Mouse (Mus musculus) G1E (cell line): ENCODE measurements at regions not wholly inside any gene's neighbourhood (a gene's known extent, or its start where the extent isn't known, plus 50 kb on each side); places are given as distances from the start of the nearest gene placed in this dataset.

ENCODE experiments used
- ATAC-seq: 2 replicates; pipeline ENCODE4 v1.8.0; 2016; ENCODE audit warnings: mild to moderate bottlenecking; ENCODE audit not compliant: insufficient number of reproducible peaks, poor library complexity, low FRiP score, severe bottlenecking; ENCODE audit errors: extremely low read depth
- DNase-seq: peaks from one replicate; pipeline ENCODE4 v3.0.0; 2012; ENCODE audit warnings: low spot score
- H3K27me3 ChIP-seq: 2 replicates; pipeline ENCODE4 v1.6.1; 2012; ENCODE audit warnings: mild to moderate bottlenecking, low read length, inconsistent platforms; ENCODE audit not compliant: insufficient read depth
- H3K36me3 ChIP-seq: replicated peaks from 2 replicates; pipeline ENCODE3; 2012; ENCODE audit warnings: mild to moderate bottlenecking, inconsistent platforms
- H3K4me1 ChIP-seq: 2 replicates; pipeline ENCODE4 v1.6.1; 2012; ENCODE audit warnings: low read depth, low read length, inconsistent platforms, mixed read lengths; ENCODE audit not compliant: insufficient read depth
- H3K4me3 ChIP-seq: 2 replicates; pipeline ENCODE4 v1.5.1; 2012; ENCODE audit warnings: low read depth, mild to moderate bottlenecking, inconsistent platforms, low read length, moderate library complexity, mixed read lengths
- H3K9me3 ChIP-seq: replicated peaks from 2 replicates; pipeline ENCODE4 v1.6.1; 2012; ENCODE audit warnings: inconsistent platforms
- CTCF ChIP-seq: IDR thresholded peaks from 2 replicates; pipeline ENCODE4 v1.5.1; 2012; ENCODE audit warnings: low read depth, low read length, inconsistent platforms, mixed read lengths
- GATA1 ChIP-seq: IDR thresholded peaks from 2 replicates; pipeline ENCODE4 v1.6.1; 2012; ENCODE audit warnings: borderline replicate concordance, low read length, inconsistent platforms, mixed read lengths
- GATA2 ChIP-seq: IDR thresholded peaks from 2 replicates; pipeline ENCODE4 v1.6.1; 2012; ENCODE audit warnings: low read depth, low read length, inconsistent platforms, borderline replicate concordance
- POLR2AphosphoS5 ChIP-seq: IDR thresholded peaks from 2 replicates; pipeline ENCODE4 v1.6.1; 2012; ENCODE audit warnings: low read depth, low read length, inconsistent platforms; ENCODE audit not compliant: insufficient replicate concordance
- TAL1 ChIP-seq: conservative IDR thresholded peaks from 2 replicates; pipeline ENCODE4 v1.6.1; 2012; ENCODE audit warnings: low read depth, low read length, inconsistent platforms, mixed read lengths

DNA sequence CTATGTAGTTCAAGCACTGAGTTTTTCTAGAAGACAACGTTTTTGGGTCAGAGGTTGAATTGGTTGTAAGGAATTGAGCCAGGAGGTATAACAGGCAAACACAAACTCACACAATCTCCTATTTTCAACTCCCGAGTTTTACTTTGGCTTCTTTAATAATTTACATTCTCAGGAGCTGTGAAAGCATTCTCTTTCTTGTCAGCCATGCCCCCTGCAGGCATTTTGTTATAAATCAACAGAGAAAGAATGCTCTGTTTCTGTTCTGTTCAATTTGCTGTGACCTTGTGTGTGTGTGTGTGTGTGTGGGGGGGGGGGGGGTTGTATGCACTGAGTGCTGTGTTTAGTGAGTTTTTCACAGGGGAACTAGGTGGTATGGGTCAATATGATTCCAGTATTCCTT lies 132.7 kb upstream of the Ndst4 start:
- H3K36me3 ChIP-seq = no peaks in the 10 kb centered on the region
- no peak overlapping the region for H3K4me3 ChIP-seq
- ATAC-seq = no peak

GRCm38 (mm10) chr3:125278605-125279004 lies 125.3 kb upstream of the Ndst4 start:
- Histone ChIP-seq H3K4me3 (no peak overlapping the region), H3K4me1 (peaks cover 4% of the 10 kb centered on the region; the same call in 1 of the 2 replicates), H3K9me3 (no peaks in the 10 kb centered on the region), H3K27me3 (no peaks in the 10 kb centered on the region), H3K36me3 (no peaks in the 10 kb centered on the region)
- peak; percentile 47 for ATAC-seq
- no peak for DNase-seq
- TF ChIP-seq CTCF = no peak
- TF ChIP-seq TAL1 = peak; percentile 30; the same call in 1 of the 2 replicates

More for the DNA sequence above, 132.7 kb upstream of the Ndst4 start:
- H3K27me3 ChIP-seq = no peaks in the 10 kb centered on the region
- TF ChIP-seq POLR2AphosphoS5 = no peak
- no peak for DNase-seq
- no peaks in the 10 kb centered on the region for H3K9me3 ChIP-seq
- no peaks in the 10 kb centered on the region for H3K4me1 ChIP-seq

GRCm38 (mm10) chr3:125279007-125279406 lies 124.9 kb upstream of the Ndst4 start:
- Histone ChIP-seq H3K27me3 (no peaks in the 10 kb centered on the region), H3K4me1 (peaks cover 4% of the 10 kb centered on the region; the same call in 1 of the 2 replicates), H3K36me3 (no peaks in the 10 kb centered on the region), H3K9me3 (no peaks in the 10 kb centered on the region), H3K4me3 (no peak overlapping the region)
- DNase-seq (no peak), ATAC-seq (peak; percentile 16; the same call in 1 of the 2 replicates)
- TF ChIP-seq CTCF = no peak
- no peak for TF ChIP-seq GATA1
- no peak for TF ChIP-seq TAL1
- no peak for TF ChIP-seq POLR2AphosphoS5
- TF ChIP-seq GATA2 = no peak

GRCm38 (mm10) chr3:125279610-125280009 lies 124.3 kb upstream of the Ndst4 start:
- H3K9me3 ChIP-seq = no peaks in the 10 kb centered on the region
- TF ChIP-seq TAL1 (peak; percentile 61), POLR2AphosphoS5 (no peak), GATA2 (no peak), CTCF (no peak), GATA1 (no peak)
- H3K4me1 ChIP-seq = peaks cover 4% of the 10 kb centered on the region; the same call in 1 of the 2 replicates
- H3K4me3 ChIP-seq = no peak overlapping the region
- DNase-seq (no peak), ATAC-seq (peak; percentile 42; the same call in 1 of the 2 replicates)
- no peaks in the 10 kb centered on the region for H3K27me3 ChIP-seq
- no peaks in the 10 kb centered on the region for H3K36me3 ChIP-seq

- ATAC-seq (no peak), DNase-seq (no peak)
- no peaks in the 10 kb centered on the region for H3K27me3 ChIP-seq
- no peaks in the 10 kb centered on the region for H3K4me1 ChIP-seq
- no peaks in the 10 kb centered on the region for H3K9me3 ChIP-seq
- TF ChIP-seq GATA2 = no peak
- no peak for TF ChIP-seq CTCF
- TF ChIP-seq GATA1 = no peak
- no peak for TF ChIP-seq POLR2AphosphoS5
- TF ChIP-seq TAL1 = no peak
- H3K4me3 ChIP-seq = no peak overlapping the region
- no peaks in the 10 kb centered on the region for H3K36me3 ChIP-seq
These were observed 115.3 kb upstream of the Ndst4 start for GRCm38 (mm10) chr3:125288598-125288997.

DNA sequence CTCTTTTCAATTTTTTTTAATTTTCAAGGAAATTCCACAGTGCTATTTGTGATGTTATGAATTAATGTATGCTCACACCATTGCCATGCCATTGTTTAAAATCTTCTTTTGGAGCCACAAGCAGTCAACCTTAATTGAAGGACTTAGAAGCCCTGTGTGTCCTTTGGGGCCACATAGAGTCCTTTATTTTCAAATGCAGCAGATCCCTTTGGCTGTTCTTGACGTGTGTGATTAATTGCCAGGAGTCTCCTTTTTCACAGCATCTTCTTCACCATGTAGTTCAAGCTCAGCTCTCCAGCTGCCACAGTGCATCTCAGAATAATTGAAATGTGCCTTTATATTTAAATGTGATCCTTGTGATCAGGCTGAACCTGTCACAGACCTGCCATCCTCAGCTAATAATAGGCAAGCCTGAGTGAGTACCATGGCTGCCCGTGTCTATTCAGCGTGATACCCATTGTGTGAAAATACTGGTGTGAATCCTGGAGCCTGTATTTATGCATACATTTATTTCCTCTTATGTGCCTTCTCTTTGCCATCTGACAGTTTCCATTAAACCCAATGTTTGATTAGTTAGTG lies 114.4 kb upstream of the Ndst4 start:
- Histone ChIP-seq H3K36me3 (no peaks in the 10 kb centered on the region), H3K4me3 (no peak overlapping the region), H3K27me3 (no peaks in the 10 kb centered on the region), H3K9me3 (no peaks in the 10 kb centered on the region), H3K4me1 (no peaks in the 10 kb centered on the region)
- ATAC-seq (no peak), DNase-seq (no peak)
- no peak for TF ChIP-seq POLR2AphosphoS5
- no peak for TF ChIP-seq CTCF
- TF ChIP-seq GATA2 = no peak
- no peak for TF ChIP-seq TAL1
- no peak for TF ChIP-seq GATA1

DNA sequence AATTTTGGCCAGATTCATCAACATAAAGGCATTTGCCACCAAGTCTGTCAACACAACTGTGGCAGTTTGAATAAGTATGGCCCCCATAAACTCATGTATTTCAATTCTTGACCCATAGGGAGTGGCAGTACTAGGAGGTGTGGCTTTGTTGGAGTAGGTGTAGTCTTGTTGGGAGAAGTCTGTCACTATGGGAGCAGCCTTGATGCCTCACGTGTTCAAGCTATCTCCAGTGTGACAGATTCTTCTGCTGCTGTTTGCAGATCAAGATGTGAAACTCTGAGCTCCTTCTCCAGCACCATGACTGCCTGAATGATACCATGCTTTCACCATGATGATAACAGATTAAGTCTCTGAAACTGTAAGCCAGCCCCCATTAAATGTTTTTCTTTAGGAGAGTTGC lies 97.2 kb upstream of the Ndst4 start:
- no peaks in the 10 kb centered on the region for H3K4me1 ChIP-seq
- H3K27me3 ChIP-seq = no peaks in the 10 kb centered on the region
- no peak overlapping the region for H3K4me3 ChIP-seq
- ATAC-seq = no peak
- H3K9me3 ChIP-seq = no peaks in the 10 kb centered on the region
- TF ChIP-seq POLR2AphosphoS5 = no peak
- TF ChIP-seq GATA1 = no peak
- TF ChIP-seq TAL1 = no peak
- no peak for TF ChIP-seq CTCF
- no peak for TF ChIP-seq GATA2
- H3K36me3 ChIP-seq = no peaks in the 10 kb centered on the region
- DNase-seq = no peak
